8 mouse cellular contexts compared by ENCODE assay signal in genomic region chr11:96823471-96823837, GRCm38 (mm10). TPM values are rescaled to one million over a fixed set of nuclear protein-coding genes. Genes with fewer than 3 reads are reported as not detected.
A peak's percentile ranks its signal among the peaks of the same experiment; 100 is the strongest.
DNase-seq lines count a peak whose midpoint lies in the region; ATAC-seq and TF ChIP-seq lines count a peak whose summit lies in the region.

No protein-coding gene starts in this region.

- no peaks in the 10 kb centered on the region for H3K9me3 ChIP-seq in hindbrain, postnatal 0 days (ENCODE audit: low read length)
- no peaks in the 10 kb centered on the region for H3K9me3 ChIP-seq in neural tube, embryonic 12.5 days

- TF ChIP-seq CTCF in hindbrain, postnatal 0 days (IDR thresholded peaks at IDR 0.05; ENCODE audit: low read depth): no peak

- no peaks in the 10 kb centered on the region for H3K27me3 ChIP-seq in hindbrain, postnatal 0 days (ENCODE audit: insufficient read depth, low read length)
- H3K27me3 ChIP-seq in neural tube, embryonic 12.5 days (replicated peaks): no peaks in the 10 kb centered on the region

- 7% methylated on average over 13 of the region's 13 CpGs for WGBS in hindbrain, postnatal 0 days
- 9% methylated on average over 13 of the region's 13 CpGs for WGBS in neural tube, embryonic 12.5 days

- H3K9ac ChIP-seq in hindbrain, postnatal 0 days (replicated peaks; ENCODE audit: low read length): peak overlapping the region; percentile 63
- peak overlapping the region; percentile 70 for H3K9ac ChIP-seq in neural tube, embryonic 12.5 days

- peak overlapping the region; percentile 84 for H3K27ac ChIP-seq in hindbrain, postnatal 0 days
- peak overlapping the region; percentile 66 for H3K27ac ChIP-seq in neural tube, embryonic 12.5 days

- H3K4me3 ChIP-seq in hindbrain, postnatal 0 days (ENCODE audit: low read length): peak overlapping the region; percentile 50
- H3K4me3 ChIP-seq in neural tube, embryonic 12.5 days: peak overlapping the region; percentile 56

- peaks cover 41% of the 10 kb centered on the region for H3K4me1 ChIP-seq in hindbrain, postnatal 0 days (ENCODE audit: insufficient read depth, low read length)
- peaks cover 55% of the 10 kb centered on the region for H3K4me1 ChIP-seq in neural tube, embryonic 12.5 days

- H3K4me2 ChIP-seq in hindbrain, postnatal 0 days (ENCODE audit: low read depth, low read length): peak overlapping the region; percentile 82
- H3K4me2 ChIP-seq in neural tube, embryonic 12.5 days (replicated peaks): peak overlapping the region; percentile 97

- peak; percentile 7; the same call in 1 of the 2 replicates for ATAC-seq in hindbrain, postnatal 0 days
- ATAC-seq in neural tube, embryonic 12.5 days (ENCODE audit: low FRiP score, low read depth): peak; percentile 43

- DNase-seq in adrenal gland, adult (ENCODE audit: inconsistent age in 2 of 2, low spot score in 1 of 2): peak; percentile 63 to 79
- no peak for DNase-seq in adrenal gland, postnatal 4 days (ENCODE audit: low spot score in 2 of 2)
- peak; percentile 8 for DNase-seq in lung, postnatal 10 days
- no peak for DNase-seq in lung, postnatal 4 days
- DNase-seq in hindbrain, postnatal 0 days (ENCODE audit: low spot score): peak; percentile 3
- DNase-seq in right cerebral cortex, postnatal 14 days: no peak
- no peak for DNase-seq in frontal cortex, postnatal 14 days (ENCODE audit: low spot score in 2 of 2)

- peaks cover 32% of the 10 kb centered on the region for H3K36me3 ChIP-seq in hindbrain, postnatal 0 days (ENCODE audit: insufficient read depth, low read length)
- H3K36me3 ChIP-seq in neural tube, embryonic 12.5 days: peaks cover 58% of the 10 kb centered on the region

RNA-seq across cellular contexts. Expression of gene Nfe2l1, which starts 6.3 kb away (rescaled TPM):
- total RNA-seq in adrenal gland, postnatal 4 days (2021): 100 to 1,000 TPM; 269 to 272 TPM
- 91.4 and 92.8 TPM in 2 replicates for total RNA-seq in hindbrain, postnatal 0 days (2014; rRNA removed)
- 67.2 and 69.0 TPM in 2 replicates for polyA plus RNA-seq in hindbrain, postnatal 0 days (2015; fragmentation: Nextera tagmentation; extraction: Ambion mirVana)
- 75.5 and 79.5 TPM in 2 replicates for polyA plus RNA-seq in neural tube, embryonic 12.5 days (2016; fragmentation: Nextera tagmentation; extraction: Ambion mirVana)

RNA-seq across cellular contexts. Expression of gene Copz2, which starts 26.2 kb away (rescaled TPM):
- total RNA-seq in adrenal gland, postnatal 4 days (2021): 10 to 100 TPM; 53.2 to 62.5 TPM
- total RNA-seq in hindbrain, postnatal 0 days (2014; rRNA removed): 6.3 and 12.6 TPM in 2 replicates
- 26.4 and 28.1 TPM in 2 replicates for polyA plus RNA-seq in hindbrain, postnatal 0 days (2015; fragmentation: Nextera tagmentation; extraction: Ambion mirVana)
- polyA plus RNA-seq in neural tube, embryonic 12.5 days (2016; fragmentation: Nextera tagmentation; extraction: Ambion mirVana): 41.4 and 46.9 TPM in 2 replicates

RNA-seq across cellular contexts. Expression of gene Cbx1, which starts 34.5 kb away (rescaled TPM):
- 100 to 1,000 TPM in 1 of 2 experiments, 10 to 100 TPM in 1; 93.5 to 109 TPM for total RNA-seq in adrenal gland, postnatal 4 days (2021)
- 23.1 and 27.9 TPM in 2 replicates for total RNA-seq in hindbrain, postnatal 0 days (2014; rRNA removed)
- polyA plus RNA-seq in hindbrain, postnatal 0 days (2015; fragmentation: Nextera tagmentation; extraction: Ambion mirVana): 57.2 and 63.0 TPM in 2 replicates
- 125 and 143 TPM in 2 replicates for polyA plus RNA-seq in neural tube, embryonic 12.5 days (2016; fragmentation: Nextera tagmentation; extraction: Ambion mirVana)

RNA-seq across cellular contexts. Expression of gene Snx11, which starts 46.1 kb away (rescaled TPM):
- total RNA-seq in adrenal gland, postnatal 4 days (2021): 10 to 100 TPM; 27.8 TPM
- 66.0 and 71.4 TPM in 2 replicates for total RNA-seq in hindbrain, postnatal 0 days (2014; rRNA removed)
- 36.5 and 40.9 TPM in 2 replicates for polyA plus RNA-seq in hindbrain, postnatal 0 days (2015; fragmentation: Nextera tagmentation; extraction: Ambion mirVana)
- polyA plus RNA-seq in neural tube, embryonic 12.5 days (2016; fragmentation: Nextera tagmentation; extraction: Ambion mirVana): 57.0 and 58.4 TPM in 2 replicates

Comparison
In these comparisons a context has a peak if more than half of its experiments do, and no peak if none do; other contexts are left out.
1. DNase-seq: peak in adrenal gland, adult (2 of 2), lung, postnatal 10 days (single experiment) and hindbrain, postnatal 0 days (single experiment); none in adrenal gland, postnatal 4 days (0 of 2), lung, postnatal 4 days (0 of 2), right cerebral cortex, postnatal 14 days (single experiment) and frontal cortex, postnatal 14 days (0 of 2).